Mouse (Mus musculus): ENCODE measurements around the gene Khdc3. TPM values are rescaled to one million over a fixed set of nuclear protein-coding genes. Genes with fewer than 3 reads are reported as not detected.
A peak's percentile ranks its signal among the peaks of the same experiment; 100 is the strongest.

Khdc3 gene
- polyA plus RNA-seq, 1 experiment from 2014 or later, result not detected

DNA sequence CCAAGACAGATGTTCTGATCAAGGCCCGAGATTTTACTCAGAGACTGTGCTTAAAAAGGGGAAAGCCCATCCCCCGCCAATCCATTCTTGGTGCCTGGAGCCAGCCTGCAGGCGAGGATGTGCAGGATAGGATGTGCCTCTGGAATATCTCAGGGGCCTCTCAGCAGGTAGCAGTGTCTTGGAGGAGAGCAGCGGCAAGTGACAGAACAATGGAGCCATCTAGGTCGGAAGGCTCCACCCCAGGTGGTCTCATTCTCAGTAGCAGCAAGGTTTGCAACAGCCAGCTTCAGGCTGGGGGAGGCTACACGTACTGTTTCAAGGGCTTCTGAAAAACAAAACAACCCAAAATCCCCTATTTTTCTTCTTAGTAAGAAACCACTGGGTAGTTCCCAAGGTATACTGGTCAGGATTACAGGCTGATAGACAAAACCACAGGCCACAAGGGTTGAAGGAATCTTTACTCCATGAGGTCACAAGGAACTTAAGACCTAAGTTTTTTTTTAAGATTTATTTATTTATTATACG, 21.8 kb upstream of the Khdc3 start:
- 42% methylated on average over 7 of the region's 7 CpGs for whole genome bisulfite sequencing
- Histone ChIP-seq H3K27me3 (no peaks in the 10 kb centered on the region), H3K4me3 (no peak overlapping the region), H3K36me3 (peaks cover 4% of the 10 kb centered on the region; the same call in 1 of the 2 replicates), H3K9me3 (no peaks in the 10 kb centered on the region), H3K9ac (no peak overlapping the region), H3K4me1 (no peaks in the 10 kb centered on the region), H3K27ac (no peak overlapping the region), H3K4me2 (no peak overlapping the region)
- ATAC-seq (ENCODE audit: insufficient number of reproducible peaks, insufficient read depth, low FRiP score, low TSS enrichment, low read depth), result no peak

DNA sequence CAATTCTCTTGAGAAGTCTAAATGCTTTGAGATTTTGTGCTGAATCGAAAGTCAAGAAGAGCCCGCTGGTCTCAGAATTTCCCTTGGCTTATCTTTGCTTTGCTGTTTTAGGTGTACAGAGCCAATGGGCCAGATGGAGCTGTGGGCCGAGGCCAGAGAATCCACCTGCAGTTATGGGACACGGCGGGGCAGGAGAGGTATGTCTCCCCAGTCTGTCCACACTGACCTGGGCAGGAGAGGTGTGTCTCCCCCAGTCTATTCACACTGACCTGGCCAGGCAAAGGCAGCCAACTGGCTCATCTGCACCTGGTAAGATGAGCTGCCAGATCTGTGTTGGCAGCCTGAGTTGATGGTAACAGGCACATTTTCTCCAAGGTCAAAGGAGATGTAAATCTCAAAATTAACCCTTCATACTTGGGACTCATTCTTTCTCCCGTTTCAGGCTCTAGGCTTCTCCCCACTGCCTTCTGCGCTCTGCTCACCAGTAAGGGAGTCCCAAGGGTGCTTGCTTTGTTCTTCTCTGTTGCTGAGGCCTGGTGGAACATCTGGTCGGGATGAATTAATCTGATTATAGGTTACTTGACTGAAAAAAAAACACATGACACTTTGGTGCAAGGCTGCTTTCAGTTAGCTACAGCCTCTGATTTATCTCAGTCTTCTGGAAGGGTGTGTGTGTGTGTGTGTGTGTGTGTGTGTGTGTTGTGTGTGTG, 19.2 kb upstream of the Khdc3 start:
- no peak overlapping the region for H3K9ac ChIP-seq
- no peaks in the 10 kb centered on the region for H3K9me3 ChIP-seq
- H3K27me3 ChIP-seq, result no peaks in the 10 kb centered on the region
- peaks cover 7% of the 10 kb centered on the region for H3K36me3 ChIP-seq
- no peak overlapping the region for H3K27ac ChIP-seq
- no peak overlapping the region for H3K4me2 ChIP-seq
- WGBS, result 73% methylated on average over 8 of the region's 8 CpGs
- H3K4me3 ChIP-seq, result no peak overlapping the region
- no peak for ATAC-seq (ENCODE audit: insufficient number of reproducible peaks, insufficient read depth, low FRiP score, low TSS enrichment, low read depth)
- H3K4me1 ChIP-seq, result no peaks in the 10 kb centered on the region

GRCm38 (mm10) chr9:73083956-73084355, 17.7 kb upstream of the Khdc3 start:
- H3K27me3 ChIP-seq, result no peaks in the 10 kb centered on the region
- H3K9ac ChIP-seq, result no peak overlapping the region
- no peak overlapping the region for H3K27ac ChIP-seq
- no peak overlapping the region for H3K4me2 ChIP-seq
- 77% methylated on average over 6 of the region's 6 CpGs for WGBS
- H3K4me3 ChIP-seq, result no peak overlapping the region
- H3K4me1 ChIP-seq, result no peaks in the 10 kb centered on the region
- H3K9me3 ChIP-seq, result no peaks in the 10 kb centered on the region
- ATAC-seq (ENCODE audit: insufficient number of reproducible peaks, insufficient read depth, low FRiP score, low TSS enrichment, low read depth), result no peak
- H3K36me3 ChIP-seq, result peaks cover 7% of the 10 kb centered on the region

GRCm38 (mm10) chr9:73085845-73086244, 15.8 kb upstream of the Khdc3 start:
- no peak overlapping the region for H3K4me2 ChIP-seq
- H3K4me1 ChIP-seq, result no peaks in the 10 kb centered on the region
- ATAC-seq (ENCODE audit: insufficient number of reproducible peaks, insufficient read depth, low FRiP score, low TSS enrichment, low read depth), result no peak
- H3K27ac ChIP-seq, result no peak overlapping the region
- H3K4me3 ChIP-seq, result no peak overlapping the region
- WGBS, result 88% methylated on average over 6 of the region's 6 CpGs
- H3K9me3 ChIP-seq, result no peaks in the 10 kb centered on the region
- peaks cover 7% of the 10 kb centered on the region for H3K36me3 ChIP-seq
- no peak overlapping the region for H3K9ac ChIP-seq
- H3K27me3 ChIP-seq, result no peaks in the 10 kb centered on the region

GRCm38 (mm10) chr9:73087121-73087520, 14.5 kb upstream of the Khdc3 start:
- no peak overlapping the region for H3K4me3 ChIP-seq
- WGBS, result 59% methylated on average over 8 of the region's 8 CpGs
- no peak overlapping the region for H3K9ac ChIP-seq
- H3K4me2 ChIP-seq, result no peak overlapping the region
- no peak overlapping the region for H3K27ac ChIP-seq
- no peaks in the 10 kb centered on the region for H3K4me1 ChIP-seq
- no peak for ATAC-seq (ENCODE audit: insufficient number of reproducible peaks, insufficient read depth, low FRiP score, low TSS enrichment, low read depth)
- H3K9me3 ChIP-seq, result no peaks in the 10 kb centered on the region
- H3K27me3 ChIP-seq, result no peaks in the 10 kb centered on the region
- peaks cover 7% of the 10 kb centered on the region for H3K36me3 ChIP-seq

DNA sequence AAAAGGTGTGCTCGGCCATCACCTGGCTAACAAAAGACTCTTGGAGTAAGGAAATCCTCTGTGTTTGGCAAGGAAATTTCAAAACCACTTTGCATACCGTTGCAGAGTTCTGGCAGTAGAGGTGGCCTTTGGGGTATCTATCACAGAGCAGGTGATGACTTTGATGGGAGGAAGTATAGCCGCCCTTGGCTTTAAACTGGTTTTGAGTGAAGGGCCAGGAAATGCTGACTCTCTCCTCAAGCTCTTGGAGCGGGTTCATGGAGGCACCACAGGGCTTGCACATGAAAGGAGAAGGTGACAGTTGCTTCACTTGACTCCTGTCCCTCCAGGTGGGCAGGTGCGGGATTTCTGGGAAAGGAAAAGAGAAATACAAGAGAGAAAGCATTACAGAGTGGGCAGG, 14.1 kb upstream of the Khdc3 start:
- Histone ChIP-seq H3K9me3 (no peaks in the 10 kb centered on the region), H3K4me2 (no peak overlapping the region), H3K9ac (no peak overlapping the region), H3K27ac (no peak overlapping the region), H3K27me3 (no peaks in the 10 kb centered on the region), H3K4me3 (no peak overlapping the region), H3K4me1 (no peaks in the 10 kb centered on the region), H3K36me3 (peaks cover 7% of the 10 kb centered on the region)
- ATAC-seq (ENCODE audit: insufficient number of reproducible peaks, insufficient read depth, low FRiP score, low TSS enrichment, low read depth), result no peak
- 76% methylated on average over 5 of the region's 5 CpGs for WGBS

DNA sequence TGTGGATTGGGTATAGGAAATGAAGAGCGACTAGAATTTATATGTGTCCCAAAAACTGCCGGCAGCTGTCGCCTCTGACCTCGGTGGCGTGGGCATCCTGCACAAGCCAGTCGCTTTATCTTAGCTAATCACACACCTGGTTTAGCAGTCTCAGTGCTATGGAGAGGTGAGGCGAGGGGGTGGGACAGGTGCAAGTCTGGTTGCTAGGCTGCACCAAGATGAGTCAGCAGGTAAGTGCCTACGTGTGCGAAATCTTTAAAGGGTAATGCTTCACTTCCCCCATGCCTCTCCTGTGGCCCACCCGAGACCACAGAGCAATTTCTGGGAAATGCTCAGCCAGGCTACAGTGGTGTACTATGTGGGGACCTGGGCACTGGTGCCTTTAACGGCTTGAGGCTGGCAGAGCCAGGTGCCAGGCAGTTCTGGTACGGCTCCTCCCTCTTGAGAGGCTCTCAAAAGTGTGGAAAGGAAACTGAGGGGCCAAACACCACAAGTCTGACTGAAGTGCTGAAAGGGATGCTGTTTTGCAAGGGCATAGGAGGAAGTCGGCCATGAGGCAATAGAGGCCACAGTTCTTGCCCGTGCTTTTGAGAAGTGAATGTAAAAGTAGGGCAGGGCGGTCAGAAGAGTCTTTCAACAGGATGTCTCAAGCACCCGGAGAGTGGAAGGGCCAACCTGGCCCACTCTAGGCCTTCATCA, 12.3 kb upstream of the Khdc3 start:
- H3K9ac ChIP-seq, result no peak overlapping the region
- no peak for ATAC-seq (ENCODE audit: insufficient number of reproducible peaks, insufficient read depth, low FRiP score, low TSS enrichment, low read depth)
- H3K27me3 ChIP-seq, result no peaks in the 10 kb centered on the region
- WGBS, result 75% methylated on average over 16 of the region's 16 CpGs
- H3K9me3 ChIP-seq, result no peaks in the 10 kb centered on the region
- H3K4me2 ChIP-seq, result no peak overlapping the region
- H3K27ac ChIP-seq, result no peak overlapping the region
- no peak overlapping the region for H3K4me3 ChIP-seq
- peaks cover 7% of the 10 kb centered on the region for H3K36me3 ChIP-seq
- no peaks in the 10 kb centered on the region for H3K4me1 ChIP-seq

GRCm38 (mm10) chr9:73090121-73090520, 11.5 kb upstream of the Khdc3 start:
- Histone ChIP-seq H3K9ac (no peak overlapping the region), H3K27me3 (no peaks in the 10 kb centered on the region; the same call in 1 of the 2 replicates), H3K4me2 (no peak overlapping the region), H3K4me1 (no peaks in the 10 kb centered on the region), H3K36me3 (peaks cover 4% of the 10 kb centered on the region), H3K9me3 (no peaks in the 10 kb centered on the region), H3K27ac (no peak overlapping the region), H3K4me3 (no peak overlapping the region)
- 72% methylated on average over 10 of the region's 10 CpGs for WGBS
- no peak for ATAC-seq (ENCODE audit: insufficient number of reproducible peaks, insufficient read depth, low FRiP score, low TSS enrichment, low read depth)

GRCm38 (mm10) chr9:73091747-73092146, 9.9 kb upstream of the Khdc3 start:
- H3K4me2 ChIP-seq, result no peak overlapping the region
- no peak overlapping the region for H3K4me3 ChIP-seq
- no peak for ATAC-seq (ENCODE audit: insufficient number of reproducible peaks, insufficient read depth, low FRiP score, low TSS enrichment, low read depth)
- H3K27me3 ChIP-seq, result peaks cover 6% of the 10 kb centered on the region
- H3K36me3 ChIP-seq, result no peaks in the 10 kb centered on the region
- no peak overlapping the region for H3K27ac ChIP-seq
- 0% methylated on average over 1 of the region's 1 CpGs for WGBS
- H3K4me1 ChIP-seq, result no peaks in the 10 kb centered on the region
- H3K9ac ChIP-seq, result no peak overlapping the region
- no peaks in the 10 kb centered on the region for H3K9me3 ChIP-seq

DNA sequence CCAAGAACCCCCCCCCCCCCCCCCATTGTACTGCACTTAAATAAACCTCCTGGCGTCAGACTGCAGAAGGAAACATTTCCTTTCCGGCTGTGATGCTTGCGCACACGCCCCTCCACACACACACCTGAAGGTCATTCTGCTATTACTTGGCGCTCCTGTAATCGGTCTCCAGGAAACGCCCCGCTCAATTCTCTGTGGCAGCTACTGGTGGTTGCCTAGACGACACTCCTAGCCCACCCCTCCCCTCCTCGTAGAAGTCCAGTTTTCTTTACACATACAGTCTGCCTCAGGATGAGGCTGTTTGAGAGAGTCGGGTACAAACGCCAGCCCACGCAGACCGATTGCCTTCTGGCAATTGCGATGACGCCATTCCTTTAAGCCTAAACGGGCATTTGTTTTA, 7.1 kb upstream of the Khdc3 start:
- H3K9ac ChIP-seq, result no peak overlapping the region
- ATAC-seq (ENCODE audit: insufficient number of reproducible peaks, insufficient read depth, low FRiP score, low TSS enrichment, low read depth), result no peak
- H3K4me2 ChIP-seq, result no peak overlapping the region
- peaks cover 6% of the 10 kb centered on the region for H3K27me3 ChIP-seq
- no peaks in the 10 kb centered on the region for H3K36me3 ChIP-seq
- WGBS, result 41% methylated on average over 17 of the region's 17 CpGs
- H3K4me3 ChIP-seq, result no peak overlapping the region
- H3K27ac ChIP-seq, result no peak overlapping the region
- no peaks in the 10 kb centered on the region for H3K9me3 ChIP-seq
- no peaks in the 10 kb centered on the region for H3K4me1 ChIP-seq

GRCm38 (mm10) chr9:73097898-73098297, 3.7 kb upstream of the Khdc3 start:
- no peak for ATAC-seq (ENCODE audit: insufficient number of reproducible peaks, insufficient read depth, low FRiP score, low TSS enrichment, low read depth)
- Histone ChIP-seq H3K4me1 (no peaks in the 10 kb centered on the region), H3K9ac (no peak overlapping the region), H3K9me3 (no peaks in the 10 kb centered on the region), H3K27ac (no peak overlapping the region), H3K4me2 (no peak overlapping the region), H3K36me3 (no peaks in the 10 kb centered on the region), H3K4me3 (no peak overlapping the region), H3K27me3 (peaks cover 16% of the 10 kb centered on the region)
- 81% methylated on average over 2 of the region's 2 CpGs for WGBS

DNA sequence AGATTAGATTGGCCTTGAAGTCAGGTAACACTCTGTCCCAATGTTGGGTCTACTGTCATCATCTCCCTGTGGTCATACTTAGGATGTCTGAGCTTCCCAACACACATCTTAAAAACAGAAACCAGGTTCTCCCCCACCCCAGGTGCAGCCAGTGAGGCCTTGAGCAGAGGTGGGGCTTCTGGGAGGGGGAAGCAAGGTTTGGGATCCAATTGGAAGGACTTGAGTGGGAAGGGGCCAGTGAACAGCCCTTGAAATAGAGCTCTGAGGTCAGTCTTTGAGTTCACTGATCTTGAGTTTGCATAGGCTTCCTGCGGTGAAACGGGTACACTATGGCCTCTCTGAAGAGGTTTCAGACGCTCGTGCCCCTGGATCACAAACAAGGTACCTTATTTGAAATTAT, 545 bp downstream of the Khdc3 start, which contains the start of gene Gm20509:
Gene Gm20509, plus strand, starts transcription at position 290 of the 400 bp plus-strand sequence.
- Histone ChIP-seq H3K27ac (no peak within 1 kb of the TSS), H3K27me3 (peaks cover 44% of the 10 kb centered on the region), H3K36me3 (no peaks in the 10 kb centered on the region), H3K9ac (peak within 1 kb of the TSS; percentile 73), H3K4me3 (peak within 1 kb of the TSS; percentile 47), H3K9me3 (no peaks in the 10 kb centered on the region), H3K4me1 (peaks cover 9% of the 10 kb centered on the region), H3K4me2 (peak within 1 kb of the TSS; percentile 89)
- no peak for ATAC-seq (ENCODE audit: insufficient number of reproducible peaks, insufficient read depth, low FRiP score, low TSS enrichment, low read depth)
- WGBS, result 91% methylated on average over 4 of the region's 4 CpGs

Data from embryonic facial prominence, embryonic 13.5 days (tissue).